Mouse (Mus musculus) embryonic fibroblast, embryonic 13.5 days (primary cell): Measurements from ENCODE around the gene Tmbim7.

Source experiments
- CTCF ChIP-seq: IDR thresholded peaks from 2 replicates; pipeline ENCODE4 v1.5.1; 2011; ENCODE audit warnings: mild to moderate bottlenecking, control low read depth, low read length, moderate library complexity, borderline replicate concordance; ENCODE audit not compliant: insufficient read depth
- POLR2A ChIP-seq: IDR thresholded peaks from 2 replicates; pipeline ENCODE4 v1.6.1; 2011; ENCODE audit warnings: low read depth, mild to moderate bottlenecking, control low read depth, low read length, moderate library complexity

GRCm38 (mm10) chr5:3620486-3620885, 30.5 kb upstream of the Tmbim7 start:
- TF ChIP-seq POLR2A (no peak), CTCF (no peak)
